Mouse (Mus musculus): ENCODE measurements at regions not wholly inside any gene's neighbourhood (a gene's known extent, or its start where the extent isn't known, plus 50 kb on each side); places are given as distances from the start of the nearest gene placed in this dataset.

- TF ChIP-seq CTCF (IDR thresholded peaks at IDR 0.05; ENCODE audit: borderline replicate concordance, insufficient read depth, low read length) (no peak), POLR2A (IDR thresholded peaks at IDR 0.05; ENCODE audit: low read depth, low read length) (no peak)
Measured at GRCm38 (mm10) chr1:13927964-13928363, 2165.2 kb downstream of the 4930444P10Rik start.

All from embryonic fibroblast, embryonic 13.5 days (primary cell).